Mouse (Mus musculus) spleen, embryonic (tissue): ENCODE results near the gene Psat1.

Source experiments
- CTCF ChIA-PET: fragments of 350-600 bp; sonication (Branson Sonifier 250); formaldehyde crosslinking; loops from one replicate; lab custom pipeline; 2022; lab: Charles Lee

Gene Psat1

DNA sequence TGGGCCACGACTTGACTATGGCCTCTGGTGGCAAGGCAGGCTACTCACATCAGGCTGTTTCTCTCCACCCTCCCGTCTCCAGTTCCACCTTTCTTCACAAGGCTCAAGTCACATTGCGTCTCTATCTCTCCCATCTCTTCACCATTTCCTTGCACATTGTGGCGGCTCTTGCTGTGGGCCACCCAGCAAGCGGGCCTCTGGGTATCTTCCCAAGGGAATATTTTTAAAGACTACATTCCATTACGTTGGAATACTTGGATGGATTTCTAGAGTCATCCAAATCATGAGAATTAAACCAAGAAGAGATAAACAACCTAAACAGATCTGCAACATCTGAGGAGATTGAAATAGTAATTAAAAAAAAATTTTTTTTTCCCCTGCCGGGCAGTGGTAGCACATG lies at the start of gene Psat1:
Gene Psat1, minus strand, starts transcription at position 101 of the 400 bp plus-strand sequence.
- CTCF ChIA-PET, result no interaction called here

- CTCF ChIA-PET, result no interaction called here
These were observed 43.0 kb upstream of the Psat1 start for GRCm38 (mm10) chr19:15990102-15990501.

DNA sequence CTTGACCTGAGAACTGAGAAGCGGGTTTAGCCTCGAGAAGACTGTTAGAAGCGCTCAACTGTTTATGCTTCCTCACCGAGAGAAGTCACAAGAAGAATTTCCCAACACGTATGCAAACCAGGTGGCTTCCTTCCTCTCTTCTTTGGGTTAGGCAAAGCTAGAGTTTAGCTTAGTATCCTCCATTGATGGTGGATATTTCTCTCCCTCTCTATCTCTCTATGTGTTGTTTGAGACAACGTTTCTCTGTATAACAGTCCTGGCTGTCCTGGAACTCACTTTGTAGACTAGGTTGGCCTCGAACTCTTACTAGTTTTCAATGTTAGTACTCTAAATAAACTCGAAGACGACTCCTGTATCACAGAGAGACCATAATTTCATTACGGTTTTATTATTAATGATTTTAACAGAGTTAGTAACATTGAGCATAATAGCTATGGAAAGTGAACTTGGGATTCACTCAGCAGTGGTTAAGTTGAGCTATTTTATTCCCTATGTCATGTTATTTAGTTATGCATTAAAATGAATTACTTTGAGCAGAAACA lies 38.1 kb upstream of the Psat1 start:
- CTCF ChIA-PET, result no interaction called here

- CTCF ChIA-PET, result no interaction called here
These were observed 37.5 kb upstream of the Psat1 start, which contains the start of gene Cep78 for GRCm38 (mm10) chr19:15984449-15985171. Cep78 (minus strand) TSS chr19:15984989.

- CTCF ChIA-PET, result no interaction called here
These were observed 36.7 kb upstream of the Psat1 start for GRCm38 (mm10) chr19:15983739-15984344.

- CTCF ChIA-PET, result interaction anchor here (0.6 to 0.7 kb wide), 2 partner anchors 35 to 439 kb away, joined by 3 to 7 read pairs; no protein-coding TSS in a partner anchor
These were observed 36.0 kb upstream of the Psat1 start for GRCm38 (mm10) chr19:15982926-15983738.

DNA sequence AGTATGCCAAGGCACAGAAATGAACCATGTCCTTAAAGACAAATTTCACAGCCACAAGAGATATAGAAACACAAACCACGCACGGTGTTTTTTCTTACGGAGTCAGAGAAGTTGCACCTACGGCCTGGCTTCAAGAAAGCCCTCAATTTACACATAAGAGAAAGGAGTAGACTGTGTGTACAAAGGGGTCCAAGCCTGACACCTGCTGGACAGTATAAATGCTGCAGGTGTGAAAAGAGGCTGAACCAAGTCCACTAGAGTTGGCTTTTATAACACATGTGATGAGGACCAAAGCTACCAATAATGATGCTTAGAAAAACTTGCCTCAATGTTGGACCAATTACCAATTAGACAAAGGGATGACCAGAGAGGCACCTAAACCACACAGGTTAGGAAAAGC lies 34.7 kb upstream of the Psat1 start:
- CTCF ChIA-PET, result interaction anchor here (0.6 kb wide), 1 partner anchor 9 kb away, joined by 3 read pairs; no protein-coding TSS in a partner anchor

GRCm38 (mm10) chr19:15973365-15973764 lies 26.2 kb upstream of the Psat1 start:
- CTCF ChIA-PET, result interaction anchor here (0.7 kb wide), 1 partner anchor 8 kb away, joined by 3 read pairs; no protein-coding TSS in a partner anchor

DNA sequence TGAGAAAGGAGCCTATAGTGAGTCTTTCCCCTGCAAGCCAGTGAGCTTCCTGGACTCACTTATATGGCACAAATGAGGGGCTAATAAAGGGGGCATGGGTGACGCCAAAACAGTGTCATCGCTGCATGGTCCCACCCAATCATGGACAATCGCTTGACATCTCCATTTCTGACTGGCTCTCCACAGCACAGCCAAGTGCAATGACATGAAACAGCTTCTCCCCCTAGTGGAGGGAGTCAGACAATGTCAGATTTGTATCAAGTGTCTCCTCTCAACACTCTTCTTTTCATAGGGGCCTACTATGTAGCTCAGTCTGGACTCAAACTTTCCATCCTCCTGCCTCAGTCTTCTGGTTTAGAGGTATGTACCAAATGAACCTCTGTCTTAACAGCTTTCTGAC lies 17.9 kb upstream of the Psat1 start:
- CTCF ChIA-PET, result no interaction called here

GRCm38 (mm10) chr19:15964533-15964932 lies 17.4 kb upstream of the Psat1 start:
- CTCF ChIA-PET, result no interaction called here

DNA sequence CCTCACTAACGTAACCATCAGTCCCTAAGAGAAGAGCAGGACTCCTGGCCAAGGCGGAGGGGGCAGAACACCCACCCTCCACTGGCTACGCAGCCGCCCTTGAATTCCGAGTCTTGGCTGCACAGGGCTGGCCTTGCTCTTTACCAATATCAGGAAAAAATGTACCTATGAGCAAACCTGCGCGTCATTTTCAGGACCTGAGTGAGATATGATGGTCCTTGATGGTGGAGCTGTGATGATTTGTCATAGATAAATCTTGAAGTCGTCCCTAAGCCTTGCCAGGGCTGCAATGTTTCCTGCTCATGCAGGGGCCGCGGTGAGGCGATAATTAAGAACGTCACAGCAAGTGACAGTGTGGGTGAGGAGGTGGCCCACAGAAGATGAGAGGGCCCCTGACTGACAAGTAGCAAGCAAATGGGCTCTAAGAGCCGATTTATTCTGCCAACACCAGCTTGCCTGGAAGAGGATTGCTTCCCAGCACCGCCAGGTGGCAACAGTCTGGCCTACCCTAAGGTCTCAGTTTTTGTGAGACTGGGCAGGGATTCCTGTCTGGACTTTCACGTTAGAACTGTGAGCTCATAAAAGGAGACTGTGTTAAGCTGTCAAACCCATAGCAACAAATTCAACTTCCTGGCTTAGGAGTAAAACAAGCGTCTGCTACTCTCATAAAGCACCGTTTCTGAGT lies 16.0 kb upstream of the Psat1 start:
- CTCF ChIA-PET, result interaction anchor here (0.6 kb wide), 1 partner anchor 97 kb away, joined by 5 read pairs; no protein-coding TSS in a partner anchor

- CTCF ChIA-PET, result no interaction called here
These were observed 15.2 kb upstream of the Psat1 start for GRCm38 (mm10) chr19:15962313-15962712.

- CTCF ChIA-PET, result no interaction called here
These were observed 3.1 kb upstream of the Psat1 start for GRCm38 (mm10) chr19:15950225-15950624.

- CTCF ChIA-PET, result no interaction called here
These were observed 1.7 kb upstream of the Psat1 start for GRCm38 (mm10) chr19:15948867-15949266.

- CTCF ChIA-PET, result no interaction called here
These were observed 1.3 kb upstream of the Psat1 start for GRCm38 (mm10) chr19:15948426-15948825.

DNA sequence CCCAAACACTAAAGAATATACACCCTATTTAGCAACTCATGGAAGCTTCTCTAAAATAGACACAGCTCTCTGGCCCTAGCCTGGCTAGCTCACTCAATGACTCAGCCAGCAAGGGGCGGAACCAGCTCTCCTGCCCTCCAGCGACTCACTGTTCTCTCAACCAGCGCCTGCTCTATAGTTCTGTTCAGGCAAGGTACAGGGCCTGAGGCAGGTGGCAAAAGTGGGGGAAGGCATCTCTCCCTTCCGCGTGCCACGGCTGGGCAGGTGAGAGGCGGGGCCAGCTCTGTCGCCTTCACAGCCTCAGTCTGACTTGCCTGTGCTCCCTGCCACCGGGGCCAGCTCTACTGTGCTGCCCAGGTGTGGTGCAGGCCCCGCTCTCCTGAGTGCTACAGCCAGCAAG lies 474 bp downstream of the Psat1 start:
- CTCF ChIA-PET, result no interaction called here

DNA sequence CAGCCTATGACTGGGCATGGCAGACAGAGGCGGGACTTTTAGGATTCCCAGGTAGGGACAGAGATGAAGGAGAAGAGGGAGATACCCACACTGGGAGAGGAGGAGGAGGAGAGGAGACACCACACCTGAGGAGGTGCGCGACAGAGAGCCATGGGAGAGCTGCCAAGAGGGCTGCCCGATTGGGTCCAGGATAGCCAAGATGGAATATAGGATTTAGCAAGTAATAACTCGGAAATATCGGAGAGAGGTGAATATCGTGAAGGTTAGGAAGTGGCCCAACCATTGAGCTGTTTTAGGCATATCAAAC lies 4.1 kb downstream of the Psat1 start:
- CTCF ChIA-PET, result no interaction called here

DNA sequence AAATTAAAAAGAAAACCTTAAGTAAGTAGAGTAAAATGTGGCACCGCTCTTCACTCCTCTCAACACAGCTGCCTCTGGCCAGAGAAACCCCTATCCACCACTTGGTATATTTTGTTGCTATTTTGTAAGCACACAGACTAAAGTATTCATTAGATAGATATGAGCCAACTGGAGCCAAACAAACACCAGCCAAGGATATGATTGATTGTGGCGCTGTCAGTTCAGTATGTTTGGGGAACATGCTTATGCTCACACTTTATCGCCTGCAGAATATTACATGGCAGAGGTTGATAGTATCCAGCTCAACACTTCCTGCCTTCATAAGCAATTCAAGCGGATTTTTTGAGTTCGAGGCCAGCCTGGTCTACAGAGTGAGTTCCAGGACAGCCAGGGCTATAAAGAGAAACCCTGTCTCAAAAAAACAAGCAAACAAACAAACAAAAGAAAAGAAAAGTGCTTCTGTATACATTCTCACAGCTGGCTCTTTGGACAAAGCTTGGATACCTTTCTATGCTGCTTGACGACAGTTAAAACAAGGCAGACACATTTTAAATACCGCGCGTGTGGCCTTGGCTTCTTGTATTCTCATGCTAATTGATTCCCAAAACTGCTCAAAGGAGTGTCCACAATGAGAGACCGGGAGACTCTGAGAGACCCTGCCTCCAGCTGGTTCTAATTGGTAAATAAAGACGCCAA lies 4.6 kb downstream of the Psat1 start:
- CTCF ChIA-PET, result no interaction called here

GRCm38 (mm10) chr19:15941399-15941798 lies 5.7 kb downstream of the Psat1 start:
- CTCF ChIA-PET, result no interaction called here

DNA sequence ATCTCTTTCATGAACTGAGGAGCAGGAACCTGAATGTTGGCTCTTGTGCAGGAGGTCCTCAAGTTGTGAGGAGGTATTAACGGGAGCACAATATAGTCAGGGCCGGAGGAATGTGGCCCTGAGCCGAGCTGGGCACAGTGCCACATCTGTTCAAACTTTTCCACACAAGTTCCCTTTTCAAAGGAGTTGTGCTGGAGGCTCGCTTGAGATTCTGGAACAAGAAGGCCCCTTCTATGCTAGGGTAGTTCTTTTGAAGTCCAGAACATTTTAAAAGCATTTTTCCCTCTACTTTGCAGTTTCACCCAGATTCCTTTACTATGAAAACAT lies 21.5 kb downstream of the Psat1 start:
- CTCF ChIA-PET, result no interaction called here
